Mouse (Mus musculus): ENCODE data around the gene Gm21954.
A peak's percentile ranks its signal among the peaks of the same experiment; 100 is the strongest.

Gm21954 gene

GRCm38 (mm10) chr3:55472110-55472509 lies at the start of gene Gm21954:
TSS of gene Gm21954 (minus strand) at chr3:55472210.
- DNase-seq (ENCODE audit: low spot score in 2 of 2): no peak

DNA sequence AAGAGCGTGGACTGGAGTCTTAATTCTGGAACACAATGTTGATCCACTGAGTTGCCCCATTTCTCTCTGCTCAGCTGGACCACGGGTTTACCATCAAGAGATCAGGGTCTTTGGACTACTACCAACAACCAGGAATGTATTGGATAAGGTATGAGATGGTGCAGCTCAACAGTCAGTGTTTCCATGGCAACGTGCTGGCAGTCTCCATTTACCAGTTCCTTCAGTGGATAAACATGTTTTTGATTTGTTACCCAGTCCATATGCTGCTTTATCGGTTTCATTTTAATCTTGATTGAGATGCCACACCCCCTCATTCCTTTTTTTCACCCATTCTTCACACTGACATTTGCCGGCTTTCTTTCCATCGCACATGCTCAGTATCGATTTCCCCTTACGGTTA lies 49.8 kb upstream of the Gm21954 start:
- no peak for DNase-seq (ENCODE audit: low spot score in 2 of 2)

DNA sequence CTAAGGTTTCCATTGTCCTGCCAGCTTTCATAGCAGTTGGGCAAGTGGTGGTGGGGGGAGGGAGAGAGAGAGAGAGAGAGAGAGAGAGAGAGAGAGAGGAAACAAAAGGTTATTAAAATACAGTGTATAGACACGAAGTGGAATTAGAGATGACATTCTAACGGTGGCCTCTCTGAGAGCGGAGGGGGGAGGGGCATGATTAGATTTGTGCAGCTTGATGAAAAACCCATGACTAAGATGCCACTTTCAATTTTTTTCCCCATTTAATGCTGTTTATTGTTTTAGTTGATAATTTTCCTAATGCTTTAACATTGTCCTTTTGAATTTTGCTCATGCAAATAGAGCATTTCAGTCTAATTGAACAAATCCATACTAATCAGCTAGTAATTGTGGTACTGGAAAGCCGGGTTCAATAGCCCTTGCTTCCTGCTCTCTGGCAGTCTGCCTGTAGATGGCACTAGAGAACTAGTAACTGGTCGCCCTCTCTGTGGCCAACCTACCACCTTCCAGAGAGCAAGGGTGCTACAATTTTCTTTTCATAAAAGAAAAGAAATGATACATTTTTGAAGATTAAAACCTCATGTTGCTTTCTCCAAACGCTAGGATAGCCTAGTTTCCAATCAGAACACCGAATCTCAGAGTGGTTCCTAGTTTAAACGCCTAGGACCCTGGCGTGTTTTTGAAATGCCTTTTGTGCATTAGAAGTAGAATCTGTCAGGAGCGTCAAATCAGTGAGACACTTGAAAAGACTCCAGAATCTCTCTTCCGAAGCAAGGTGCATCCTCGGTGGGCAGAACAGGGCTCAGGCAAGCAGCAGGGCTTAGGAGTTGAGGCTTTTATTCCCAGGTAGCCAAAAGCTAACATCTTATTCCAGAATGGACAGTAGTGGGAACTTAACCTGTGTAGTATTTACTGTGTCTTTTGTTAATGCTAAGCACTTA lies 48.5 kb upstream of the Gm21954 start:
- peak; percentile 37 to 57 for DNase-seq (ENCODE audit: low spot score in 2 of 2)

DNA sequence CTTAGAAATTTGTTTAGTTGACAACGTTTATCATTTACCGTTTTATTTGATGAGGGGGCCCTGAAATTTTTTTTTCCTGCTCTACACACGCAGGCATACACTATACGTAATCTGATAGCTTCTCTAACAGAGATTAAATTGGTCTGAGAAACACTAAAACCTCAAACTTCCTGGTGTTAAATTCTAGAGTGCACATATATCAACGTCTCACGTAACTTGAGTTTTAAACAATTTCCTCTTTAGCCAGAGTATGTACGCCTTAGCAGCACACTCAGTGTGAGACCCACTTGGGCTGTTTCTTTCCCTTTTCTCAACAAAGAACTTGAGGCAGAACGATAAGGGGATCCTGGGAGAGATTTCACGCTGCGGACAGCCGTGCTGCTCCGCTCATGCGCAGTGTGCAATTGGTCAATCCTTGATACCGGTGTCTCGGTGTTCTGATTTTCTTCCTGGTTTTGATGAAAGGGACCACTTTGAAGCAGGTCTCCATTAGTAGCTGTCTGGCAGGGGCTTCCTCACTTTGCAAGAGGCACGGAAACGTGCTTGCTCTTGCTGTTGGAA lies 45.5 kb upstream of the Gm21954 start:
- DNase-seq (ENCODE audit: low spot score in 2 of 2): no peak

DNA sequence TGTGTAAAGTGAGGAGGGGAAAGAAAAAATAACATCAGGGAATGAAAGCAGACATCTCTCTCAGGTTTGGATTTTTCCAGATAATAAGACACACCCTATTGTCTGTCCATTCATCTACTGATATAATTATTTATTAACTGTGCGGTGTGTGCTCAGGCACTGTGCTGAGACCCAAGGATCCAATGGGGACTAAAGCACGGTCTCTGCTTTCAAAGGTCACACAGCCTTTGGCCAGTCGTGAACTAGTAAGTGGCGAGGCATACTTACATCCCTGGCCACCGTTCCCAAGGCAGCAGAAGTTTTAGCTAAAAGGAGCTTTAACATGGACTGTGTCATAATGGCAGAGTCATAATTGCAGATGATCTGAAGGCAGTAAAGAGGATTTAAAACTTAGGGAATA lies 44.0 kb upstream of the Gm21954 start:
- no peak for DNase-seq (ENCODE audit: low spot score in 2 of 2)

DNA sequence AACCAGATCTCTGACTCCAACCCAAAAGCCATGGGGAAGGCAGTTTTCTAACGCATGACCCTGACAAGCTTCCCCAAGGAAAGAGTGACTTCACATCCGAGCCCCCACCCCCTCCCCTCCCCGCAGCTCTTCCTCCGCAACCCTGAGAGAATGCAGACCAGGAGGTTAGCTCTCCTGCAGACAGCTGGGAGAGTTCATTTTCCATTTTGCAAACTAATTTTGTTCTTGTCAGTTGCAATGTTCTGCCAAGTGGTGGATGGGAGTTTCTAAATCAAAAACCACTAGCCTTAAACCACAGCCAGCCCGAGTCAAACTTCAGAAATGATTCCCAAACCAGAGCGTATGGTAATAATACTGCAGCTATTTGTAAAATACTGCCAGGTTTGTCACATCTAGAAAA lies 39.6 kb upstream of the Gm21954 start:
- DNase-seq (ENCODE audit: low spot score in 2 of 2): peak; percentile 37 to 44

- DNase-seq (ENCODE audit: low spot score in 2 of 2): peak in 1 of 2 experiments; percentile 25
These were observed 38.2 kb upstream of the Gm21954 start for GRCm38 (mm10) chr3:55510198-55510597.

DNA sequence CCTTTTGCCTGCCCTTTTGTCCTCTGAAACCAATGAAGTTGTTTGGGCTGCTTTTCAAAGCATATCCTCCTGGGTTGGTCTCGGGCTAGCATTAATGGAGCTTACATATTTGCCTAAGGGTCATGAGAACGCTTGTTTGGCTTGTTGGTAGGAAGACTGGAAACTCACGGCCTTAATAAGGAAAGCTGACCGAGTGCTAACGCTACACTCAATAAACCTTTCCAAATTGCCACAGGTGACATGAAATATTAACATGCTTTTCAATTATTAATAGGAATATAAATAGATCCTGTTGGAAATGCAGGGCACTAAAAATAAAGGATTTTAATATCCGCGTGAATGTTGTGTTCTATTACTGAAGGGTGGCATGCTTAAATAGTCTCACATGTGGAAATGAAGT lies 27.3 kb upstream of the Gm21954 start:
- no peak for DNase-seq (ENCODE audit: low spot score in 2 of 2)

DNA sequence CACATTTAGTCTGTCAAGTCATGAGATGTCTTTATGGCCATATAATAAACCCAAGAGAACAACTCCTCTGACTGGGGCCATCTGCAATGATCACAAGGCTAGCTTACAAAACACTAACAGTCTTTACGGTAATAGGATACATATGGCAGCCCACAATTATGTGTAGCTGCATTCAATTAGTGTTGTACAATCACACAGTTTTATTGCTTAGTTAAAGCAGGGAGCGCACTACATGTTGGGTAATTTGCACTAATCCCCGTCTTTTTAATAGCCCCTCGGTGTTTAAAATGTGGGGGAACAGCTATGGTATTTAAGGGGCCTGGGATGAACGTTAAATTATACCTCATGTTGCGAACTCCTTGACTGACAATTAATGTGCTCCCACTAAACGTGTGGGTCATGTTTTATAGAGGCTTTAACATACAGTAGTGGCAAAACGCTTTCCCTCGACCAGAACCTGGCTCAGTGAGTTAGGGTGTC lies 24.5 kb upstream of the Gm21954 start:
- no peak for DNase-seq (ENCODE audit: low spot score in 2 of 2)

GRCm38 (mm10) chr3:55495866-55496265 lies 23.9 kb upstream of the Gm21954 start:
- DNase-seq (ENCODE audit: low spot score in 2 of 2): no peak

DNA sequence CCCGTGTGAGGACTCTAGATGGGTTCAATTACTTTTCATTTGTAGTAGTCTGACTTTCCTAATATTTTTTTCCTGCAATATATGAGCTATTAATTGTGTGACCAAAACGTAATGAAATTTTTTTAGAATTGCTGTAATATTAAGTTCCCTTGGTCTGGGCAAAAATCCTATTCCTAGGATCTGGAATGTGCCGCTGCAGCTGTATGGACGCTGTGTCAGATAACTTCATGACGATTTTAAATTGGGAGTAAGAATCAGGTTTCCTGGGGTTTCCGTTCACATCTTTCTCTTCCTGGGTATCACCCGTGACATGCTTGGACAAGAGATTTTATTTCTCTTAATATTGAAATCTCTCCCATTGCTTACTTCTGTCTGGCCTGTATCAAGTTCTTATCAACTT lies 23.2 kb upstream of the Gm21954 start:
- DNase-seq (ENCODE audit: low spot score in 2 of 2): no peak

- DNase-seq (ENCODE audit: low spot score in 2 of 2): no peak
These were observed 22.3 kb upstream of the Gm21954 start for GRCm38 (mm10) chr3:55494348-55494747.

DNA sequence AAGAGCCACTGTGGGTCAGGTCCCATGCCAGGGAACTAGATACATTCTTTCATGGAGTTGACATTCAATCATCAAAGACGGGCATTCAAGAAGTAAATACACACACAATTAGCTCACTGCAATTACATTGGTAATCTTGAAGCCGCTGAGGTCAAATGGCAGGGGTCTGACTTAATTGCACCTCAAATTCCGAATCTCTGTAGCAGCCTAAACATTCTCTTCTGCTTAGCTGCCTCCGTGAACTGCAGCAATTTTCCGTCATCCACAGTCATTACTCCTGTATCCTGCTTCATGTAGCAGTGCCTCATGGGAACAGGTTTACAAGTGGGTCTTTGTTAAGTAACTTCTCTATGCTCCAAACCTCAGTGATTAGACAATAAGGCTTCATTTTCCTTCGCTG lies 20.0 kb upstream of the Gm21954 start:
- DNase-seq (ENCODE audit: low spot score in 2 of 2): no peak

DNA sequence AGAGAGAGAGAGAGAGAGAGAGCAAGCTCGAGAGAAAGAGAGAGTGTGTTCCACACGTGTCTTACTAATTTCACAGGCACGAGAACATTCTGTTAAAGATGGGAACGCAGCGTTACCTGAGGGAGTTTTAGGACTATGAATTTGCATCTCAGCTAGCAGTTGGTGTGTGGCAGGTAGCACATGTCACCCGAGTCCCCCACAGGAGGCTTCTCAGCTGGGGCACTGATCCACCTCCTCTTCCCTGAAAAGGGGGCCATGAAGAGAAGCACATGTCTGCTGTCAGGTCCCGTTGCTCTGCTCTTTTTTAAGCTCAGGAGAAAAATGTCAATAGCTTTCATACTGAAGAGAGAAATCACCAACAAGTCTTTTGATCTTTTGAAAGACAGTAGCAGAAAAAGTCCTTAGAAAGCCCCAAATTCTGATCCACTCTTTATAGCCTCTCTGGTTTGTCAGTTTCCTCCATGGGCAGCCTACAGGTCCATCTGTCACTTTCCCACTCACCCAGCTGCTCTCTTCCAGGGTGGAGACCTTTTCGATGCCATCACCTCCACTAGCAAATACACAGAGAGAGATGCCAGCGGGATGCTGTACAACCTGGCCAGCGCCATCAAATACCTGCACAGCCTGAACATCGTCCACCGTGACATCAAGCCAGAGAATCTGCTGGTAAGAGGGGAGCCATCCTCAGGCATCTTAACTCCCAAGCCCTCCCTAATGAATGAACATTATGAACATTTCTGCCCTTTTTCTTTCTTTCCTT lies 17.4 kb upstream of the Gm21954 start:
- DNase-seq (ENCODE audit: low spot score in 2 of 2): no peak

DNA sequence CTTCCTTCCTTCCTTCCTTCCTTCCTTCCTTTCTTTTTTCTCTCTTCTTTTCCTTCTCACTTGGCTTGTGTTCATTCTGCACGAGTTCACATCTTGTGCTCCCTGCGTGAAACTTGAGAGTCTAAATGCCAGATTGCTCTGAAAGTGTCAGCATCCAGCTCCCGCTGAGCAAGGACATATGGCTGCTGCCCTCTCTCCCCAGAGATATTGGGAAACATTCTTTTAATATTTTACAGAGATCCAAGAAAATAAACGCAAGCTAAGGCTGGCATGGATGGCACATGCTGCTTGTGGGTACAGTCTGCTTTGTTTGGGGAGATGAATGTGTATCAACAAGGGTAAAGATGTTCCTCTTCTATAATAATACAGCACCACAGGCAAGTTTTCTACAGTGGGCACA lies 11.3 kb upstream of the Gm21954 start:
- no peak for DNase-seq (ENCODE audit: low spot score in 2 of 2)

GRCm38 (mm10) chr3:55481140-55481539 lies 9.1 kb upstream of the Gm21954 start:
- DNase-seq (ENCODE audit: low spot score in 2 of 2): no peak

GRCm38 (mm10) chr3:55479306-55479705 lies 7.3 kb upstream of the Gm21954 start:
- no peak for DNase-seq (ENCODE audit: low spot score in 2 of 2)

DNA sequence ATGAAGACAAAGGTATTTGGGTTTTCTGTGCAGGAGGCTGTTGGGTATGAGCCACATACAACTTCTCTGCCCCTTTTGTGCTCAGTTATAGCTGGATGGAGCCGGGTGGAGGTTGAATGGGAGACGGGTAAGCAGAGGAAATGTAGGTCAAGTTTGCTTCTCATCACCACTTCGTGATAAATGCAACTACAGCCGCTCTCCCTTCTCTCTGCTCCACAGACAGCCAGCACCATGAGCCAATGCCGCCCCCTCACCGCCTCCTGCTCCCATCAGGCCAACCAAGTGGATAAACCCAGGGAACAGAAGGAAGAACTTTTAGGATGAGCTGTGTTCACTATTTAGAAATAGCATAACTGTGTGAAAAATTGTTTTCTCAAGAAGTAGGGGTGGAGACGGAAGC lies 4.7 kb upstream of the Gm21954 start:
- no peak for DNase-seq (ENCODE audit: low spot score in 2 of 2)

DNA sequence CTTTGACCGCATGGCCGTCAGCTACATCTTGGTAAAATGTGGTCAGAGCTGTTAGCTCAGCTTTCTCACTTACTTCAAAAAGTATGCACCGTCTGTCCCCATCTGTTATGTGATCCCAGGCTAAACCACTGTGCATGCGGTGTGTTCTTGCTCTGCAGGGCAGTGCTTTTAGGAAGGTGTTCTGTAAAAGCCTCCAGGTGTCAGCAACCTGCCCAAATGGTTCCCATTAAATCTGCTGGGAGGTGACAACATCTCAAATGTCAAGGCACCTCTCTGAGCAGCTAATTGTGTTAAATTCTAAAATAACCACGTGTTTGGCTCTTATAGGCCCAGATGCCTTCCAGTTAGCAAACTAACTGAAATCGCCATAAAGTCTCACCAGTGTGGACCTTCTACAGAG lies 1.1 kb upstream of the Gm21954 start:
- DNase-seq (ENCODE audit: low spot score in 2 of 2): no peak

GRCm38 (mm10) chr3:55466348-55466747 lies 5.7 kb downstream of the Gm21954 start:
- no peak for DNase-seq (ENCODE audit: low spot score in 2 of 2)

- DNase-seq (ENCODE audit: low spot score in 2 of 2): no peak
These were observed 6.2 kb downstream of the Gm21954 start for GRCm38 (mm10) chr3:55465785-55466184.

- DNase-seq (ENCODE audit: low spot score in 2 of 2): no peak
These were observed 7.8 kb downstream of the Gm21954 start for GRCm38 (mm10) chr3:55464226-55464625.

Measured in heart, adult 9 months (tissue).